Mouse (Mus musculus): Measurements from ENCODE around the gene Ift122.

The Ift122 gene

GRCm38 (mm10) chr6:115891497-115892061 is 38.3 kb downstream of the Ift122 start:
- no peak for DNase-seq (ENCODE audit: low spot score in 2 of 2)

GRCm38 (mm10) chr6:115892363-115892762 is 39.1 kb downstream of the Ift122 start:
- no peak for DNase-seq (ENCODE audit: low spot score in 2 of 2)

GRCm38 (mm10) chr6:115896346-115896745 is 43.1 kb downstream of the Ift122 start:
- DNase-seq (ENCODE audit: low spot score in 2 of 2), result no peak

DNA sequence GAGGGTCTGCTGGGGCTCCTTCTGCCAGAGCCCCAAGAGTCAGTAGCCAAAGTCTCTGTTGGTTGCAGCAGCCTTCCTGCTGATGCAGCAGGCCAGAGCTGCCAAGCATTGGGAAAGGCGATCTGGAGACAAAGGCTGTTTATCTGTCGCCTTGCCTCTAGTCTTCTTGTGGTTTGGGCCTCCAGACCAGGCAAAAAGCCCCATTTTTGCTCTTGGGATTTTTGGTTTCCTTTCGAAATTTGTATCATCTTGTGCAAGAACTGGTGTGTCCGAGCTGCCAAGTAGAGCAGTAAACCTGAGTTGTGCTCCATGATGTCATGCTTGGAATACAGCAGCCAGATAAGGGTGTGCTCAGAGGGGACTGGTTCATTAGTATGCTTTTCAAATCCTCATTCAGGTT is 43.8 kb downstream of the Ift122 start:
- DNase-seq (ENCODE audit: low spot score in 2 of 2), result no peak

GRCm38 (mm10) chr6:115897926-115898520 is 44.8 kb downstream of the Ift122 start:
- DNase-seq (ENCODE audit: low spot score in 2 of 2), result no peak

GRCm38 (mm10) chr6:115901062-115901461 is 47.8 kb downstream of the Ift122 start:
- DNase-seq (ENCODE audit: low spot score in 2 of 2), result peak; percentile 52 to 71

GRCm38 (mm10) chr6:115901489-115901931 is 48.2 kb downstream of the Ift122 start:
- DNase-seq (ENCODE audit: low spot score in 2 of 2), result no peak

DNA sequence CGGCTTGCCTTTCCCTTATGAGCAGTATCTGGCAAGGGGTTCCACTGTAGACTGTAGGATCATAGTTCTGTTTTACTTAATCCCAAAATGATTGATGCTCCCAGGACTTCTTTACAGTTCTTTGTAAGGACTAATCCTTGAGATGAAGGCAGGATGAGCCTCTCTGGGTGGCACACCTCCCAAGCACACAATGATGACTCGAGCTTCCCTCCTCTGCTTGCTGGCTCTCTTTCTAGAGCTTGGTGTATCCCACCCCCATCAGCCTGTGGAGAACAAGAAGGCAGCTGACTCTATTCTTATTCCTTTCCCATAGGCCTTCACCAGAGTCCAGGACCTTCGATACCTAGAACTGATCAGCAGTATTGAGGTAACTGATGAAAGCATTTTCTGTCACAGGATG is 49.3 kb downstream of the Ift122 start:
- no peak for DNase-seq (ENCODE audit: low spot score in 2 of 2)

DNA sequence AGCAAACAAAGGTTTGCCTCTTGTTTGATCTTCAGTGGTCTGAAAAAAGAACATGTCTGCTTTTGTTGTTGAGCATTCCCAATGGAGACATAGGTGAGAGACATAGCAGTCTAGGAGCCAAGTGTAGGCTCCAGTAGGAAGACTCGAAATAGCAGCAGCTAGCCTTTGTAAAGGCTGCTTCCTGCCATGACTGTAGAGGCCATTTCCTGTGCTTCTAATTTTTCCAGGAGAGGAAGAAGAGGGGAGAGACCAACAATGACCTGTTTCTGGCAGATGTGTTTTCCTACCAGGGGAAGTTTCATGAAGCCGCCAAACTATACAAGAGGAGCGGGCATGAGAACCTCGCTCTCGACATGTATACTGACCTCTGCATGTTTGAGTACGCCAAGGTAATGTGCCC is 52.3 kb downstream of the Ift122 start:
- DNase-seq (ENCODE audit: low spot score in 2 of 2), result no peak

DNA sequence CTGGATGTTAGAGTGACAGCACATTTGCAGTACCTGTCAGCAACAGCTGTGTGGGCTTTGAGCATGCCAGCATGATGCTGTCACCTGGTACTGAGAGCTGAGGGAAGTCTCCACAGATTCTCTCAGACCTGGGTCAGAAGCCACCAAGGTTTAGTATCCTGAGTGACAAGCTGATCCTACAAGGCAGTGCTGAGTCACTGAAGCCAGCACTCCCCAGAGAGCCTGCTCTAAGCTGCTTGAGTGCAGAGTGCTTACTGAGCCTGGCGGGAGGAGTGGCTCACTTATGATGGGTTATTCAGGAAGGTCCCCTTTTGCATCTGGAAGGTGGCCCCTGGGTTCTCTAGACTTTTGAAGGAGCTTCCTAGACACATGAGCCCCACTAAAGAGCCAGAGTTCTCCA is 53.2 kb downstream of the Ift122 start:
- no peak for DNase-seq (ENCODE audit: low spot score in 2 of 2)

DNA sequence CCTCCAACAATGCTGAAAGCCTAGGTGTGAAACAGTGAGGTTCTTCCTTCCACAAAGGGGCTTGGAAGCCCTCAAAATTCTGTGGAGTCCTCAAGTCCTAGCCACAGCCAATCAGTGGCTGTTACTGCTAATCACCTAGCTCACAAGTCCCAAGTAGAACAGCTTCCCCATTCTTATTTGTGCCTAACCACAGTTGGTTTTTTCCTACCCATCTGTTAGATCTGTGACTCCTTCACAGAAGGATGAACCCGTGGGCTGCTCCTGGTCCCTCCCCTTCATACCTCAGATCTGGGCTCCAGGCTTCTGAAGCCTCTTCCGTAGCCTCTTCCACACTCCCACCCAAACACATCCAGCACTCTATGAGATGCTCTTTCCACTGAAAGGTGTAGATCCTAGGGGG is 53.6 kb downstream of the Ift122 start:
- no peak for DNase-seq (ENCODE audit: low spot score in 2 of 2)

DNA sequence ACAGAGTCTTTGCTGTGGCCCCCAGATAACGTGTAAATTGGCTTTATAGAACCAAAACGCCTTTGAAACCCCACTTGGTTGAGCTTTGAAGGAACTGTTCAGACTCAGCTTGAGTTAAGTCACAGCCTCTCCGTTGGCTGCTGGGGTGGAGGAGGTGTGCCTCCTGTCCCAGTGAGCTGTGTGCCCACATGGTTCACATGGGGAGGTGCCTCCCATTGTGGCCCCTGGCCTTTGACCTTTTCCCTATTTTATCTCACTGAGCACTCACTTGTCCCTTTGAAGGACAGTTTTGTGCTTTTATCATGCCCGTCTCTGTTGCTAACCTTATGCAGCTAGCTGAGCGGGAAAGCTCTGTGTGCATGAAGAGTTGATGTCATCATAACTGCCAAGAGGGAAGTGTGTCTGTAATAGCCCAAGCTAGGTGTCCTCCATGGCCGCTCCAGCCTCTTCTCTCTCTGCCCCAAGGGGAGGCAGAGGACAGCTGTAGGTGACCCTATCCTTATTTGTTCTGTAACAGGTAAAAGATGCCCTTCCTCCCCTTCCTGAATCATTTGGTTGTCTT is 55.2 kb downstream of the Ift122 start:
- no peak for DNase-seq (ENCODE audit: low spot score in 2 of 2)

GRCm38 (mm10) chr6:115909052-115909451 is 55.8 kb downstream of the Ift122 start:
- DNase-seq (ENCODE audit: low spot score in 2 of 2), result peak in 1 of 2 experiments; percentile 36

DNA sequence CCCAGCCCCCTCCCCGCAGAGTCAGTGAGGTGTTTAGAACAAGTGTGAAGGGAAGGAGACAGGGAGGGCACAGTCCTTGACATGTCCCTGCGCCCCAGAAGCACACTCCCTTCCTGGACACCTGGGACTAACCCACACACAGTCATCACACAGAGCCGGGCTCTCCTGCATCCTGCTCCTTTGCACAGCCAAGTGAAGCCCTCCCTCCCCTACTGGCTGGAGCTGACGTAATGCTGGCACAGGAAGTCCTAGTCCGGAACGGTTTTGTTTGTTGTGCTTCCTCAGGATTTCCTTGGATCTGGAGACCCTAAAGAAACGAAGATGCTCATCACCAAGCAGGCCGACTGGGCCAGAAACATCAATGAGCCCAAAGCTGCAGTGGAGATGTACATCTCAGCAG is 56.7 kb downstream of the Ift122 start:
- DNase-seq (ENCODE audit: low spot score in 2 of 2), result no peak

DNA sequence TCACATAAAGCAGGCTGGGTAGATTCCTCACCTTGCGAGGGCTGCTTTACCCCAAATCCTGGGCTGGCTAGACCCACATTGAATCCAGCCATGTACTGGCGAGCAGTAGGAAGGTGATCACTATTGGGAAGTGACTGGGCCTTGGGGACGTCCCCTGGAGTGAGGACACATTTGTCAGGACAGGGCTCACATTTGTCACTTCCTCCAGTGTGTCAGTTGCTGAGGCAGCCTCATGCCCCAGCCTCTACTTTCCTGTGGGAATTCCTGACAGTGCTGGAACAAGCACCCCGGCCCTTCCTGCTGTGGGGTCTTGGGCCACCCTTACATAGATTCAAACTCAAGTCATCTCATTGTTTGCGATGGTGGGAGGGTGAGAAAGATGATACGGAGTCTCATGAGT is 58.5 kb downstream of the Ift122 start:
- no peak for DNase-seq (ENCODE audit: low spot score in 2 of 2)

GRCm38 (mm10) chr6:115913482-115913881 is 60.2 kb downstream of the Ift122 start:
- no peak for DNase-seq (ENCODE audit: low spot score in 2 of 2)

- no peak for DNase-seq (ENCODE audit: low spot score in 2 of 2)
Observed at GRCm38 (mm10) chr6:115914511-115915202, 61.4 kb downstream of the Ift122 start.

- DNase-seq (ENCODE audit: low spot score in 2 of 2), result no peak
Observed at GRCm38 (mm10) chr6:115915601-115916445, 62.6 kb downstream of the Ift122 start.

DNA sequence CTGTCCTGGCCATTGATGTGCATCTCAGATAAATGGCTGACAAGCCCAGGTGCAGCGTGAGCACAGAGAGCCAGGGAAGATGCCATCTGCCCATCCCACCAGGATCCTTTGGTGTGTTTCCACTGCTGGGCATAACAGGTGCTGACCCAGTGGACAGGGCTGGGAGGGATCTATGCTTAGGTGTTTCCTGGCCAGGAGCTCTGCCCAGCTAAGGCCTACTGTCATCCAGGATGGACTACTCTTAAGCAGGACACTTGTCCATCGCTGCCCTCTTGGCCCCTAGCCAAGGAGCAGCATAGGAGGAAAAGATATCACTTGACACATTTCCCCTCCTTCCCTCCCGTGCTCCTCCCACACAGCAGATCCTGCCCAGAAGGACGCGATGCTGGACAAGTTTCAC is 63.3 kb downstream of the Ift122 start:
- DNase-seq (ENCODE audit: low spot score in 2 of 2), result no peak

- no peak for DNase-seq (ENCODE audit: low spot score in 2 of 2)
Observed at GRCm38 (mm10) chr6:115918615-115919014, 65.3 kb downstream of the Ift122 start.

- no peak for DNase-seq (ENCODE audit: low spot score in 2 of 2)
Observed at GRCm38 (mm10) chr6:115919876-115920275, 66.6 kb downstream of the Ift122 start.

DNA sequence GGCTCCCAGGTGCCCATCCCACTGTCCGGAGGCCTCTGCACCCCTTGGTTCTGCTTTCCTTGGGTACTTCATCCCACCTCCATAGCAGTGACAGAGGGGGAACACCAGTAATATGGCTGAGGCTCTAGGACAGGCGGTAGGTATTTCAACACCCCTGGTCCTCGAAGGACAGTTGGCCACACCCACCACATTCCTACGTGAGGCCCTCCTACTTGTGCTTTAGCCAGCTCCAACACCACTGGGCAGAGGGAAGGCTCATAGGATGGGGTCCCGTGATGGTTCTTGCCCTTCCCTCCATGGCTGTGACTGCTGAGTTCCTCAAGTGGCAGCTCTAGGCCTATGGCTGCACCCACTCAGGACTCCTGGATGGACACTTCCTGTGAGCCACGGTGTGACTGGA is 71.6 kb downstream of the Ift122 start:
- no peak for DNase-seq (ENCODE audit: low spot score in 2 of 2)
